Comparison of ENCODE assay signal across 16 mouse cellular contexts in the genomic region with DNA sequence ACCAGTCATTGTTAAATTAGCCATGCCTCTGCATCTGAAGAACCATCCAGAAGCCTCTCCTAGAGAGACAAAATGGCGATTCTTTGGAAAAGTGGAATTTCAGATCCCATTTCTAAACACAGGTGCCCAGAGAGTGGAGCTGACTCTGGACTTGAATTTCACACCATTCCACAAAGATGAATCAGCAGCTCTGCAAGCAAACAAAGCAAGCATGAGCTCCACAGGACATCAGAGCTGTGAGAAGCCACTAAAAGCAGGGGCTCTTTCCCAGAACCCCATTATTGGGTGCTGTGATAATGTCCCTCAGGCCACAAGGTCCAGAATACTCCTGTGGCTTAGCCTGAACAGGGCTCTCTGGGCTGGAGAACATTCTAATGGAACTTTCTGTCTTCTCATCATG.
"Had no signal": no experiment of that assay in that cellular context is flagged by ENCODE, and none has a peak within 500 bp of the region (broad histone marks: within the 10 kb centered on the region; RNA-seq: fewer than 3 reads in every experiment).

No protein-coding gene starts in this region.

- DNase-seq: liver, postnatal 0 days; lung, adult 2 months; lung, postnatal 14 days; lung, postnatal 36 days; midbrain, embryonic 14.5 days; right cerebral cortex, postnatal 14 days; thymus, adult 18-20 months; thymus, postnatal 14 days; thymus, postnatal 36 days had no signal

- H3K27ac ChIP-seq: lung, embryonic 15.5 days; macrophage; neural tube, embryonic 12.5 days had no signal

- H3K9me3 ChIP-seq: lung, embryonic 15.5 days had no signal

- H3K4me1 ChIP-seq: lung, embryonic 15.5 days; megakaryocyte, embryonic 14.5 days; neural tube, embryonic 12.5 days had no signal

- H3K9ac ChIP-seq: liver, postnatal 0 days; lung, embryonic 15.5 days; neural tube, embryonic 12.5 days had no signal

- H3K36me3 ChIP-seq: lung, embryonic 15.5 days; neural tube, embryonic 12.5 days had no signal

- H3K4me3 ChIP-seq: lung, embryonic 15.5 days; megakaryocyte, embryonic 14.5 days; neural tube, embryonic 12.5 days had no signal

- H3K4me2 ChIP-seq: lung, embryonic 15.5 days; midbrain, embryonic 11.5 days; neural tube, embryonic 12.5 days had no signal

- H3K27me3 ChIP-seq: lung, embryonic 15.5 days; megakaryocyte, embryonic 14.5 days; neural tube, embryonic 12.5 days had no signal

- ATAC-seq: liver, postnatal 0 days; lung, postnatal 0 days; midbrain, embryonic 16.5 days had no signal
